Mouse (Mus musculus) adrenal gland, adult 2 months (tissue): ENCODE measurements at regions not wholly inside any gene's neighbourhood (a gene's known extent, or its start where the extent isn't known, plus 50 kb on each side); places are given as distances from the start of the nearest gene placed in this dataset.

ENCODE experiments used
- DNase-seq: peaks from one replicate; pipeline ENCODE4 v3.0.0; 2021

DNA sequence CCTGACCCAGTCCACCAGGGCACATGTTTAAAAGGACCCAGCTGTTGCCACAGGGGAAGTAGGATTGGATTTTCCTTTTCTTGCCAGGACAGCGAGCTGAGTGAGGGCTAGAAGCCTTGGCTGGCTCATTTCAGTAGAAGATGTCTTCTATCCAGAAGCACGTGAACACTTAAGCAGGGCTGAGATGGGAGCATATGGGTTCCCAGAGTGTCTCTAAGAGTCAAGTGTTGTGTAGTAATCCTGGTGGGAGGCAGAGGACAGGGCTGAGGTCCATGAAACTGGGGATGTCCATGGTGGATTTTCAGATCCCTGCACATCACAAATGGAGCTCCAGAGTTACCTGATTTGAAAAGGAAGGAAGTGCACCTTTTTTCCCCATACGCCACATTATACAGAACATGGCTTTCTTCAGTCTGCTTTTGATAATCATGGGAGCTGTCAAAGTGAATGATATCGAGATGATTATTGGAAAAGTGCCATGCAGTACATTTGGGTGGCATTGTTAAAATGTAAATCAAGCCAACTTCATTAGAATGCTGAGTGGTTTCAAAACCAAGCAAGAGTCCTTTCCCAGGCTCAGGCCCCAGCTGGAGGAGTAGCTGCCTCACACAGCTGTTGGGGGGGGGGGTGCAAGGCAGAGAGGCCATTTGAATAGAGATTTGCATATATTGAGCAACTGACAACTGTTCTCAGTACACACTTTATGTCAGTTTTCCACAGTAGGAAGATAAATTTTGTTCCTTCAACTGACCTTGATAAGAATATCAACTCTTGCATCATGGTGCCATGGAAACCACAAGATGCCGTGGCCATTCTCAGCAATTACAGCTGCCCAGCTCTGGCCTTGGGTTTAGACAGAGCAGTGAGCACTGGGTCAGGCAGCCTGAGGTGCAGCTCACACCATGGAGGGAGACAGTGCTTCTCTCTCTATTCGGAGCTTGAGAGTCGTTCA, 81.7 kb downstream of the Slc35b3 start:
- DNase-seq, result peak; percentile 68

DNA sequence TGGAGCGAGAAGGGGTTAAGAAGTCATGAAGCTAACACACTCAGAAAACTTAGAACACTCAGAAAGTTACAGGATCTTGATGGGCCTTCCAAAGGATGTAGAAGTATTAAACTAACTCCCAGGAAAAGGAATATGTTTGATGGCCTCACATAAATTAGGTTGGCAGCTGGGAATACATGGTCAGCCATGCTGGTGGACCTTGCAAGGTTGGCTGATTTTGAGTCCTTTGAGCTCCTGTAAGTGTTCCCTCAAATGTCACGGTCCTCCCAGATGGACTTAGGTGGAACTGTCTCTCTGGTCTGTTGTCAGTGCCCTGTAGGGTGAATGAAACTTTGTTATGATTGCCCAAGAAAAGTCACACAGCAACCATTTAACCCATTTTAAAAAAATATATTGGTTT, 84.8 kb downstream of the Slc35b3 start:
- no peak for DNase-seq

DNA sequence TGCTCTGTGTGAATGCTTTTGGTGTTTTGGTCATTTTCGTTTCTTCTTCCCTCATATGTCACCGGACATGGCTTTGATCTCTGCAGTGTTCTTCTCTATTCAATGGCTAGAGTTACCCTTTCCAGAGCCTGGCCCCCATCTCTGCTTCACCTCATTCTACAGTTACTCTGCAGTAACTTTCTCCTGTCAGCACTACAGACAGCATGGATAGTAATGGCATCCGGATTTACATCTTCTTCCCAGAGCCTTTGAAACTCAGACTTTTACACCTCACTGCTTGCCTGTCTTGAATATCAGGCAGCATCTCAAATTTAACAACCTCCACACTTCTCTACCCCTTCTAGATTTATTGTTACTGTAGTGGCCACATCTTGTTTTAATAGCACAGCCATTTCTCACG, 96.7 kb downstream of the Slc35b3 start:
- no peak for DNase-seq

DNA sequence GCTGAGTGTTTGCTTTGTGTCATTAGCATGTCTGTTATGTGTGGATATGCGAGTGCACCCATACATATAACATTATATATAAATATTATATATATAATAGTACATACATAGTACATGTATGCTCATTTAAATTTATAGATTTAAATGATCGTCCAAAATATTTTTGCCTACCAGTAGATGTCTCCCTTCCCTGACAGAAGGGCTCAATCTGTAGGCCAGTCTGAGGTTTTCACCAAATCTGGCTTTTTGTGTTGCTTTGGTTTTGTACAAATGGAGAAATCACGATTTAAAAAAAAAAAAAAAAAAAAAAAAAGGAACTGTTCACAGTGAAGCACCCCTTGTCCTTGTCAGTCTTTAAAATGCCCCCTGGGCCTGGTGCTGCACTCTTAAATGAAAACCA, 104.9 kb downstream of the Slc35b3 start:
- DNase-seq, result no peak

DNA sequence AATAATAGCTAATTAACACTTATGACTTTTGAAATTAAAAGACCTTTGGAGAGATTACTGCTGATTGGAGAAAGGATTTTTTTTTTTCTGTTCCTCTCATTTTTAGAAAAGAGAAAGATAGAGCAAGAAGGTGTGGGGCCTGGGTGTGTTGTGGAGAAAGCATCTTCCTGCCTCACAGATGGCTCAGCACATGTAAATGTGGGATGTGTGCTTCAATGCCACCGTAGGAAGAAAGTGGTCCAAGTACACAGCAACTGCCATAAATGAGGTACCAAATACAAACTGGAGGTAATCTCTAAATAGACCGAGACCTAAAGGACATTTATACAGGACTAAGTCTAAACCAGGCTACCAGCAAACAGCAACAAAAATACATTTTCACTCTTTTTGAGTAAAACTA, 105.7 kb downstream of the Slc35b3 start:
- no peak for DNase-seq

DNA sequence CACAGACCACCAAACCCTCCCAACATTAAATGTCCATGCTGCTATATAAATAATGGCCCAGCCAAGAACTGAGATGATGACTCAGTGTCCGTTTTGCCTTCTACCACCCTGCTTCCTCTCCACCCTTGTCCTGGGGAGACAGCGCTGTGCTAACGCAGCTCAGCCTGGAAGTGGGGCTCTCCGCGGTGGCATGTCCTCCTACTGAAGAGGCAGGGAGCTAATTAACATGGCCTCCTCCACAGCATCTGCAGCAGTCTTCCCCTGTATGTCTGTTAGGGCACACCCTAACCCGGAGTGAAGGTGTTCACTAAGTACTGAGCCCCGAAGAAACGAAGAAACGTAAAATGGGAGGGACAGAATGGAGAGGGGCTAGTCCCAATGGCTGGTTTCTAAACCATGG, 107.8 kb downstream of the Slc35b3 start:
- no peak for DNase-seq

DNA sequence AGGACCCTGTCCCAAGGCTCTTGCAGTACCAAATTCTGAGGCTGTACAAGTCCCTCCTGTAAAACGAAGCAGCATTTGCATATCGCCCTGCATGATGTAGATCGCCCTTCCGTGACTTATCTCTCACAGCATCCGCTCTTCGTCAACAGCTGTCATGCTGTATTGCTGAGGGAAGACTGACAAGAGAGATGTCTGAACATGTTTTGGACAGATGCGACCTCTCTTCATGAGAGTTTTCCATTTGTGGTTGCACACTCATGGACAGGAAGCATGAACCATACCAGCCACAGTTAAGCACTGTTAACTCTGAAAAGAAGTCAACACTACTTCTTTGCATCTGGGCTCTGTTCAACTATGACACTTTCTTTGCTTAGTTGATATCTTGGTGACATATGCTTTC, 108.9 kb downstream of the Slc35b3 start:
- DNase-seq, result no peak

DNA sequence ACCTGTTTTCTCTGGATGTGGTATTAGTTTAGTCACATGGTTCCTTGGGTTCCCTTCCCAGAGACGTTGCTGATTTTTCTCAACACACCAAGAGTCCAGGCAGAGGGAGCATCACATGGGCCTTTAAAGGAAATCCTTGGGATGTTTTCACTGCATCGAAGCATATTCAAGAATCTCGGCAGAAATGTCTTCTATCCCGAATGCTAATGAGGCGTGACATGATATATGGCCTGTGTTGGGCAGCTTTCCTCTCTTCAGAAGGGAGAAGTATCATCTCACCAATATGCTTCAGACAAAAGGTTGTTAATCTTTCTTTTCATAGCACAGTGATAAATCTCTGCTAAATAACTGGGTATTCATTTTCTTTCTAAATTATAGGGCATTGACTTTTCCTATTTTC, 122.4 kb downstream of the Slc35b3 start:
- DNase-seq, result no peak

DNA sequence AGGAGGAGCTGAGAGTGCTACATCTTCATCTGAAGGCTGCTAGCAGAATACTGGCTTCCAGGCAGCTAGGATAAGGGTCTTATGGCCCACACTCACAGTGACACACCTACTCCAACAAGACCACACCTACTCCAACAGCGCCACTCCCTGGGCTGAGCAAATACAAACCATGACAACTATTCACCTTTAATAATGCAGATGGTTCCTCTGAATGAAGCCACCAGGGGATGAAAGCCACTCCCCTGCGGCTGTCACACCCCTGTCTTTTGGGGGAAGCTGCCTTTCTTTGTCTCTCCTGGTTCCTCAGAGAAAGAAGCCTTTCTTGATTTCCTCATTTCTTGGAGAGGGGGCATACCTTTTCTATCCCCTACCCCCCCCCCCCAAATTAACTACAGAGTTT, 135.0 kb downstream of the Slc35b3 start:
- DNase-seq, result no peak

DNA sequence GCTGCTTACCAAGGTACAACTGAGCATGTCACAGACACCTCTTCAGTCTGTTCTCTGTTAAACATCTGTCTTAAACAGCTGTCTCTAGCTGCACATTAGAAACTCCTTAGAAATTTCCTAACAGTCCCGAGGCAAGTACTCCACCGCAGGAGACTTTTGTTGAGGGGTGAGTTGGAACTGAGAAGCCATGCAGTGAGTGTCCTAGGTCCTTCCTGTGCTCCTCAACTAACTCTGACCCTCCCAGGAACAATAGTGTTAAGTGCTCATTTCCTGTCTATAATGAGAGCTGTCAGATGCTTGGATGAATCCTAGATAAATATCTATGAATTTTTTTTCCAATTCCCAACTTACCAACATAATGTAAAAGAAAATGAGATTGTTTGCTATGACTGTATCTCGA, 141.1 kb downstream of the Slc35b3 start:
- DNase-seq, result no peak

DNA sequence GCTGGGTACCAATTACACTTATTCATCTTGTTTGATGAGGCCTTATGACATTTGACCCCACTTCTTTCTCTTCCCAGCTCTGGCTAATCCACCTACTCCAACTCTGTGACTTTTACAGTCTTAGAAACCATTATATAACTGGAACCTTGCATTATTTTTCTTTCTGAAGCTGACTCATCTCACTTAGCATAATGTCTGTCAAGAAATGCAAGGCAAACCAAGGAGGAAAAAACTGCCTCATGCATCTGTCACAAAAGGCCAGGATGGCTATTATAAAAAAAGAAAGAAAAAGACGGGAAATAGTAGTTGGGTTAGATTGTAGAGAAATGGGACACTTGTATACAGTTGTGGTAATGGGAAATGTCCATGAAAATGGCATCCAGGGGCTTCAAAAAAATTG, 141.9 kb downstream of the Slc35b3 start:
- no peak for DNase-seq

DNA sequence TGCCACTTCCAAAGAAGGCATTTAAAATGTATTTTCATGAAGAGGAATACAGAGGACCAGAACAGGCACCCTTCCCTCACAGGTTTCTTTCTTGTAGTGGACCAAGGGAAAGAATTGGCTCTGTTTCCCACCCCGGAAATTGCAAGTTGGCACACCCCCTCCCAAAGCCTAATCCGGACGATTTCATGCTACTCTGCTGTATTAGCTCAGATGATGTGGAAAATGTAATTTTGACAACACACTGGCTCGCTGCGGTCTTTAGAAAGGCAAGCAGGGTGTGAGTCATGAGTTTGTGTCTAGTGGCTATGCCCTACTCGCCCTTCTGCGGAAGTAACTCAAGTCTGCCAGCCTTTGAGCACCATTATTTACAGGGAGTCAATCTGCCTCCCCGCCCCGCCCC, 144.4 kb downstream of the Slc35b3 start:
- DNase-seq, result no peak

DNA sequence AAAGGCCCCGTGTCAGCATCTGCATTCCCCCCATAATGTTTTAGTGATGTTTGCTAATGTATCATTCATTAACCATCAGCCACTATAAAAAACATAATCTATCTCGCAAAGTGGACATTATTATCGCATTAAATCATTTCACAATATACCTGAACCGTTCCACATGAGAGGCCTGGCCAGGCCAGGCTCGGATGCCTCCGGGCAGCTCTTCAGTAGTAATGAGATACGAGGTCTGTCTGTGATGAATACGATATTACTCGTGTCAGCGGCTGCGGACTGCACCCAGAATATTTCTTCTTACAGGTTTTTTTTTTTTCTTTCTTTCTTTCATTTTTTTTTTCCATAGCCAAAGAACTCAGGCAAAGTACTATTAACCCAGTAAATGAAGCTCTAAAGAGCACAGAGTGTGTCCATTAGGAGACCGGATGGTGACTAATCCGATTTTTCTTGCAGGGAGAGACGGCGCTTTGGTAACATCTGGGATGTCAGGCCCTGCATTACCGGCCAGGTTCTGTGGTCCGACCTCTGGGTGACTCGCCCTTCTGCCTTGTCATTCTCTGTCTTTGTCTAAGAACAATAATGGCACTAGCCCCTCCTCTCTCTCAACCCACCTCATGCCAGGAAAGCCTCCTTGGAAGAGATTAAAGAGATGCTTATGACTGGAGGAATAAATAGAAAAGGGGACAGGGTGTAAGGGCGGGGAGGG, 145.5 kb downstream of the Slc35b3 start:
- DNase-seq, result no peak

DNA sequence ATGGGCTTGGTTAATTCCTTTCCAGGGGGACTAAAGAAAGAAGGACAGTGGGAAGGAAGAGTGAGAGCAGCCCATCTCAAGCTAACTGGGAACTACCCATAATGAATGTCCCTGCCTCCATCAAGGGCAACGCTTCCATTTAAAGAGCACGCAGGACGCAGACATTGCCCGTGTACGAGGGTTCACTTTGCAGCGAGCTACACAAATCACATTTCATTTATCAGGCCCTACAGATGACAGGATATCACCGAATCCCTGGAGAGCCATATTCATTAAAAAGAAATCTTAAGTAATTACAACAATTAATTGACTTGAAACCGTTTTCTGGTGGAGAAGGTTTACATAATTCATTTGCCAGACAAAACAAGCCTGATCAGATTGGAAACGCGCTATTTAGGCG, 139.7 kb upstream of the Eef1e1 start:
- no peak for DNase-seq

DNA sequence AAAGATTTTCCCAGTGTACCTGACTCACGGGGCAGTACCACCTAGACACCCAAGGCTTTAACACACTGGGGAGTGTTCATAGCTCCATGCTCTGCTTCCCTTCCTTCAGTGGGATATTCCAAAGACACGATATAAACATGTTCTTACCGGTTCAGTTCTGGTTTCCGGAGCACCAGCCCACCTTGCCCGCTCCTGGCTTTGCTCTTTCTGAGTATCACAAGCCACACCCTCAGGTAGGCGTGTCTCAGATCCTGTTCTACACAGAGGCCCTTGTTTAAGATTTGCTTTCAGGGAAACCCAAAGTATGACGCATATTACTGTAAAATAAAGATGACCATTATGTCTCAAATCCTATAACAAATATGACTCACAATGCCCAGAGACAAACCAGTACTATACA, 134.6 kb upstream of the Eef1e1 start:
- DNase-seq, result no peak

DNA sequence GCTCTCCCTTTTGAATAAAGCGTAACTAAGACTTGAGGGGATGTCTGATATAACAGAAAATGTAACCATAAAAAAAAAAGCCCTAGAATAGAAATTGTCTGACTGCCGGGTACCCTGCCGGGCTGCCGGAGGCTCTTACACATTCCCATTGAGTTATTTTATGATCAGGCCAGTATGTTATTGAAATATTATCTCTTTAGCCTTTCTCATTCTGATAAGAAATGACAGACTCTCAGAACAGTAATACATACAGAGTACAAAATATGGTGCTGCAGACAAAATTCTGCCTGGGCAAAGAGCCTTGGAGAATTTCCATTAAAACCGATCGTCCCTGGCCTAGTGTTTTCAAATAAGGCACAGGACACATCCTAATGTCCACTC, 121.8 kb upstream of the Eef1e1 start:
- no peak for DNase-seq

DNA sequence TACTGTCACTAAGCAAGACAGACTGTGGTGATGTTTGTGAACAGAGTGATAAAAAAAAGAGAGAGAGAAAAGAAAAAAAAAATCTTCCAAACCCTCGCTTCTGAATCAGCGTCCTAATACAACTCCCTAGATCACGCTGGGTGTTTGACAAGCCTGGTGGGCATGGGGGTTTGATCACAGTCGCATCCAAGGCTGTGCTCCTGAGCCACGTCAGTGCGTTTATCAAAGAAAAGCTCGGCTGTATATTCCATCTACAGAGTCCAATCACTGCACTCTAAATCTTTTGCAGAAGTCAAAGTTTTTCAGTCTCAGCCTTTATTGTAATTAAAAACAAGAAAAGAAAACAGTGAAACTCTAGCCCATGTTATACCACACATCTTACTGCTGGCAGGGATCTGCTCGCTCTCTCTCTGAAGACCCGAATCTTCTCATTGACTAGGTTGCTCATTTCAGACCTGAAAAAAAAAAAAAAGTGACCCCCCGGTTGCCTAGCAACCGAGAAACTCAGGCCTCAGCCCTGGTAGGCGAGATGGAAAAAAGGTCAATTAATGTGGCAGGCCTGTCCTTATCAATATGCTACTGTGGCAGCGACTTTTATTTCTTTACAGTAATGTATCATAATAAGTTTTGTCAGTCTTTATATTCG, 121.2 kb upstream of the Eef1e1 start:
- no peak for DNase-seq

DNA sequence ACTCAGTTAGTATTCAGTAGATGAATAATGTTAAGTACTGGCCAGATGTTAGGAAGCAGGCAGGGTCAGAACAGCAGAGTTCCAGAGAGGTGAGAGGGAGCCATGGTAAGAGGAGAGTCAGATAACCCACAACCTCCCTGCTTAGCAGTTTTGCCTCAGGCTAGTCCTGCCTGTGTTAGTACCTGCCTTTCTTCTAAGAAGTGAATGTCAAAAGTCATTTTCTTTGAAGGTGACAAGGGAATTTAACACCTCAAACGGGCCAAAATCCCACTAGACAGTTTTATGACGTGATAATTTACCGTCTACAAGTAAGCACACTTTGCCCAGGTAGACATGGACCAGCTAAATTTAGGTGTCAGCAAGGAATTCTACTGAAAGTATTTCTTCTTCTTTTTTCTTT, 117.7 kb upstream of the Eef1e1 start:
- DNase-seq, result no peak

DNA sequence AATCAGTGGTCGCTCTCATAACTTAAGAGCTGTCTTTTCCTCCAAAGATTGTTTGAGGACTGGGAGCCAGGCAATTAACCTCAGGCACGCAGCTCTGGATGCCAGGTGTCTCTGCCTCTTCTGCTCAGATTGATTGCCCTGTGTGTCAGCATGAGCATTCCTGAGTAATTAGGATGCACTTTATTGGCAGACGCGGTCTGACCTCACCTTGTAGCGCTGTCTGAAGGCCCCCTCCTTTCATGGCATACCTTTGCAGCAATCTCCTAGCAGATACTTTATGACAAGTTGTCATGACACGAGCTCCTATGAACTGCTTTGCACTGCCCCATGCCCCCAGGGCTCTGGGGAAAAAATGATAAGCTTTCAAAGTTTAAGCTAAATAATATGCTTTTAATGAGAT, 114.1 kb upstream of the Eef1e1 start:
- DNase-seq, result no peak

DNA sequence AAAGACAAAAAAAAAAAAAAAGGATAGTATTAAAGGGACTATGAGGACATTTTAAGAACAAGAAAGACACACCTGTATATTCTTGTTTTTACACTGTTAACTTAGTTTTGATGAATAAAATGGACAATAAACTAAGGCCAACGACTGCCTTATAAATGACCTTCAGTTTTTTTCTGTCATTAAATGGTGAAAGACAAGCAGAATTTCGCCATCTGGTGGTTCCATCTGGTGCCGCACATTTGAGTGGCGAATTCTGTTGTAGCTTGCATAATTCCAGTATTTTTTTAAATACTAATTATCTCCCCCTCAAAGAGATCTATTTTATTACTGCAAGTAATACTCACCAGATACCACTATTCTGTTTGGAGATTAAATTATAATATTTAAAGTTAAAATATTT, 107.3 kb upstream of the Eef1e1 start:
- no peak for DNase-seq

DNA sequence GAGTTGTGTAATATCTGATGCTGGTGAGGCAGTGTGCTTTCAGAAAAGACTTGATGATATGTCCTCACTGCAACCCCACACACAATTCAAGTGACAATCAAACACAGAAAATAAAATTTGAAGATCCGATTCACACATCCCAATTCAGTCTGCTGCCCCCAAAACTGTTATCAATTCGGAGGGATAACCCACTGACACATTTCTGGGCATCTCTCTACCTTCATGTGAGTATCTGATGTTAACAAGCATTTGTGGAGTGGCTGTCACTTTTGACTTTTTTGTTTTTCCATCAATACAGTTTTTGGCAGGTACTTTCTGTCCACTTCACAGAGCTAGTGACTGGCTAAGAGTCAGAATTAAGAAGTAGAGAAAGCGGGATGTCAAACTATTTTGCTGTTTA, 101.4 kb upstream of the Eef1e1 start:
- DNase-seq, result no peak

DNA sequence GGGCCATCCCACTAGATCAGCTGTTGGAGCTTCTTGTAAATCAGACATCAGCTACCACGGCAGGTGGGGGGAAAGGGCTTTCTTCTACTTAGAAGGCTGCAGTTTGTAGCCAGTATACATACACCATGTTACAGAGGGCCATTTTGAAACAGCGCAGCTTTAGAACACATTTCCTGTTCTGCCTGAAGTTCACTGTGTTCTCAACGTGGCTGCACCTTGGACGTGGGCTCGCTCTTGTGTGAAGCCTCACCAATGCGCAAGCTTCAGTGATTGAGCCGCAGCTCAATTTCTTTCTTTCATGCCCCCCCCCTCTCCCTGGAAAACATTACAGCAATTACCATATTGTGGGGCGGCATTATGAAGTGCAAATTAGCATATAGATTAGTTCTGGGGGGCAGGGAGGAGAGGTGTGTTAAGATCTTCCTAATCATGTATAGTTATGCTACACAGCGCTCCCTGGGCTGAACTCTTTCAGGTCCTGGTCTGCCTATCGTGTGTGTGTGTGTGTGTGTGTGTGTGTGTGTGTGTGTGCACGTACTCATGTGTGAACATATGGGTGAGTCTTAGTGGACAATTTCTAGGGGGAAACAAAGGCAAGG, 97.9 kb upstream of the Eef1e1 start:
- no peak for DNase-seq

DNA sequence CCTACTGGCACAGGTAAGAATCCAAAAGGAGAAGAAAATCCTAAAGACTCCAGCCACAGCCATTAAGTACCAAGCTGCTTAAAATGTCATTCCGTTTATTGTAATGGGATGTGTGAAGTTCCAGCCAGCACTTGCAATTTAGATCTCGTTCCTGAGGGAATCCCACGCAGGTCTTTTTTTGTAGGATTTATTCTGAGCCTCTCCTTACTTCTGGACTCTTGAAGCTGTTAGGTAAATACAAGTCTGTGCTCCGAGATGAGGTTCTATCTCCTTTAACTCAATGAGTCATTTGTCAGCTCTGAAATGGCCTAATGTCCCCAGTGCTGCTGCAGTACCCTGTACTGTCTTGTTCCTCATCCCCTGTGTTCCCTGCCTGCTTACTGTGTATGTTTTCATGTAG, 94.9 kb upstream of the Eef1e1 start:
- no peak for DNase-seq
